Mouse (Mus musculus) kidney, adult 18-20 months (tissue): ENCODE data around the gene Ppa2.

Source experiments
- DNase-seq: peaks from one replicate; pipeline ENCODE4 v3.0.0; 2021

Ppa2 gene

DNA sequence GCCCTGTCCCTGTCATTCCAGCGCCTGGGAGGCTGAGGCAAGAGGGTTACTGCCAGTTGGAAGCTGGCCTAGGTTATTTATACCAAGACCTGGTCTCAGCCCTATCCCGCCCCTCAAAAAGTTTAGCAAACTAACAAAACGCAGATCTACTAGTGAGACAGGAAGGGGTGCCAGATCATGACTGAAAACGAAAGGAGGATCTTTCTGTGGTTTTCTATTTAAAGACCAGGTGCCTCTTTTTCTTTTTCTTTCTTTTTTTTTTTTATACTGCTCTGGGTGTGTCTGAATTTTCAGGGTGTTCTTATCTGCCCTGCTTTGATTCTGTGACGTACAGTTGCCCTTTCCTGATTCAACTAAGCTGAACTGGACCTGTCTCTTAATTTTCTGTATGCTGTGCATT, 22.4 kb downstream of the Ppa2 start:
- DNase-seq = no peak

GRCm38 (mm10) chr3:133333267-133334170, 23.6 kb downstream of the Ppa2 start:
- DNase-seq = no peak

- no peak for DNase-seq
Observed at GRCm38 (mm10) chr3:133334691-133335090, 24.8 kb downstream of the Ppa2 start.

- no peak for DNase-seq
Observed at GRCm38 (mm10) chr3:133335166-133335565, 25.3 kb downstream of the Ppa2 start.

GRCm38 (mm10) chr3:133336400-133336799, 26.5 kb downstream of the Ppa2 start:
- DNase-seq = no peak

DNA sequence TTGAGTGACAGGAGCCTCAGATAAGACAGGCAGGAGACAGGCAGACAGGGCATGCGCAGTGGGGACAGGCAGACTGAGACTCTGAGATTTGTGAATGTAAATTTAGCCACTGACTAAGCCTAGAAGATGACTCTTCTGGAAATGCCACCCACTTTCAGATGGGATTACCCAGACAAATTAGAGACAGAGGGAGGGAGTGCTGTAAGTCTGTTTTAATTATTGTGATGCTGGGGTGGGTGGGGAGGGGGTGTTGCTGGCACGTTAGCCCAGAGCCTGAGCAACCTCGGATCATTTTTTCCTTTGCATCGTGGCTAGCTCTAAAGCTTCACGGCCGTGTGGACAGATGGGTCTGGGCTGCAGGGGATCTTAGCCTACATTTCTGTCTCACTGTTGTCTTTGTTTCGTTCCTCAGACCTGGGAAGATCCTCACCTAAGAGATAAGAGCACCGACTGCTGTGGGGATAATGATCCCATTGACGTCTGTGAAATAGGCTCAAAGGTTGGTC, 29.0 kb downstream of the Ppa2 start:
- no peak for DNase-seq

GRCm38 (mm10) chr3:133339411-133339823, 29.5 kb downstream of the Ppa2 start:
- no peak for DNase-seq

DNA sequence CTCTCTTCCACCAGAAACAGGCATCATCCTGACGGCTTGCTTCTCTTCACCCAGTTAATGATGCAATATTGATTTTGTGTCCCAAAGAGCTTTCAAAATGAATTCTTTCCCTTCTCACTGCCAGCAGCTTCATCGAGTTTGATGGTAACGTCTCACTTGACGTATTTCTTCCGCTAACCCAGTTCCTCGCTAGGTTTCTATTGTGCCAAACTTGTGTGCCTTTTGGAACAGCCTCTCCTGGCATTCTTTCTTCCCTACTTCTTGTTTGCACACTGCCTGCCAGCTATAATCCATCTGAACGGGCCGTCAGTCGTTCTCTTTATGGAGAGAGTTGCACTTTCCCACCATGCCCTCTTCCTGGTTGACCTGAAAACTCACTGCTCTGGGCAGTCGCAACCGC, 31.2 kb downstream of the Ppa2 start:
- DNase-seq = no peak

GRCm38 (mm10) chr3:133347535-133347934, 37.6 kb downstream of the Ppa2 start:
- no peak for DNase-seq

DNA sequence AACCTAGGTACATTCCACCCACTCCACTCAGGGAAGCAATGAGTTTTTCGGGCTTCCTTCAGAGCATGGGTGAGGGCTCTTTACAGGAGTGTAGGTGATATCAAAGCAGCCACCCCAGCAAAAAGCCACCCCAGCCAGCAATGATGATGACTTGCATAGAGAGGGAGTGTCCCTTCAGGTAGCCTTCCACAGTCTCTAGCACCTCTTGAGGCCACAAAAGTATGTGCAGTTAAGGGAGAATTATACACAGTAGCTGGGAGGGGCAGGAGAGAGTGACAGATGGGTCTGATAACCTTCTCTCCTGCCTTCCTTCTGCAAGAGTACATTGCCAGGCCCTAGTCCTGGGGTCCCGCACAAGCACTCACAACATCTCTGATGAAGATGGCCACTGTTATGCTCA, 38.9 kb downstream of the Ppa2 start:
- DNase-seq = no peak

DNA sequence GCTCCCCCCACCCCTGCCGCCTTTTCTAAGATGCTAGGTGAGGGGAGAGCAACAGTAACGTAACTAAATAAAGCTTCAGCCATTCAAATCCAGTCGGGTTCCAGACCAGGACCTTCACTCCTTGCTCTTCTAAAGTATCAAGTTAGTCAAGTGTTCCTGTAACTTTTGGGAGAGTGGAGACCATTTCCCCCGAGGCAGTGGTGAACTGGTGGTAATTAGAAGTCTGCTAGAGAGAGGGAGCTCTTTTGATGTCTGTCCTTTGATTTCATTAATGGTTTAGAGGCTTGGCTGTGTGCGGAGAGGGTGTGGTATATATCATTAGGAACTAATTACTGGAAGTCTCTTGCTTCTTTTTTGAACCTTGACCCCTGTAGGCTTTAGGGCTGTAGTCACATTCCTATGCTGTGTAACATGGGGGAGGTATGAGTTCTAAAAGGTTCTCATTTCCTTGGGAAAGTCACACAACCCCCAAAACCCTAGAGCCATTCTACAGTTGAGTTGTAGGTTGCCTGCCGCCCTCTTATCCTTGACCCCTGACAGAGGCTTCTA, 47.6 kb downstream of the Ppa2 start:
- DNase-seq = no peak

GRCm38 (mm10) chr3:133357977-133358376, 48.1 kb downstream of the Ppa2 start:
- no peak for DNase-seq

DNA sequence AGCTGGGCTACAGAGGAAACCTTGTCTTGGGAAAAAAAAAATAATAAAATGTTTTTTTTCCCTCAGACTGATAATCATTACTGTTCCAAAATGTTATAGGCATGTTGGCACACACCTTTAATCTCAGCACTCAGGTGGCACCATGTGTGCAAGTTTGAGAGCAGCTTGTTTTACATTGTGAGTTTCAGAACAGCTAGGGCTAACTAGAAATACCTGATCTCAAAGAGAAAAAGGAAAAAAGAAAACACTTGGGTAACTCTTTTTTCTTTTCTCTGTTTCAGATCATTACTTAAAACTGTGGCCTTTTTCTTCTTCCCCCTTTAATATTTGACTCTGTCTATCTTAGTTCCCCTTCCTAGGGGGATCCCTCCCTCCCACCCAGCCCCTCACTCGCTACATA, 51.5 kb downstream of the Ppa2 start:
- no peak for DNase-seq

- DNase-seq = no peak
Observed at GRCm38 (mm10) chr3:133364138-133364537, 54.2 kb downstream of the Ppa2 start.

GRCm38 (mm10) chr3:133366096-133366495, 56.2 kb downstream of the Ppa2 start:
- no peak for DNase-seq

DNA sequence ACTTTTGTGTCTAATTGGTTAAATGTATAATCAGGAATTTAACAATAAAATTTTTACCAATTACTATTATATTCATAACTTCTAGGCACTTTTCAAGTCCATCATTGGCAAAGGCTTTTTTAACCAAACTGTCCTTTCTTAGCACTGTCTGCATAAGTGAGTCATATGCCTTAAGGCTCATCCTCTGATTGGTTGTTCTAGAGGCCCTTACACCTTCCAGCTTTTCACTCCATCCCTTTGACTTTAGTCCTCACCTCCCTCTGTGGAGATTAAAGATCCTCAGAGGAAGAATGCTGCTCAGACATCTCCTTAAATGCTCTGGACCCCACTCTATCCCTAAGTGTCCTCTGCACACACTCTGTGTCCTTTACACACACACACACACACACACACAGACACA, 68.3 kb downstream of the Ppa2 start:
- DNase-seq = no peak

GRCm38 (mm10) chr3:133379997-133380396, 70.1 kb downstream of the Ppa2 start:
- no peak for DNase-seq

DNA sequence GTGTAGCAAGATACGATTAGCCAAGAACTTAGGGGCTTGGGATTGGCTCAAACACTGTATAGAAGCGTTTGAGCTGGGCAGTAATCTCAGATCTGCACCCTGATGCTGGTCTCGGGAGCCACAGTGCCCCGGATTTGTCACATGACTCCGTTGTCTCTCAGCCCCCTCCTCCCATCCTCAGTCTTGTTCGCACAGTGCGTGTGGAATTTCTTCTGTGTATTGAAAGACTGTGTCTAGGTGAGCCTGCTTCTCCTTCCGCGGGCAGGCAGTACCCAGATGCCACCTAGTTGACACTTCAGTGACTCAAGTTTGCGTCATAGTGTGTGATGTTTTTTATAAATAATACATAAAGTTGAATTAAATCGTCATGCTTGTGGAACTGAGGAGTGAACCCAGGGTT, 71.6 kb downstream of the Ppa2 start:
- no peak for DNase-seq

- no peak for DNase-seq
Observed at GRCm38 (mm10) chr3:133382147-133382546, 72.2 kb downstream of the Ppa2 start.

DNA sequence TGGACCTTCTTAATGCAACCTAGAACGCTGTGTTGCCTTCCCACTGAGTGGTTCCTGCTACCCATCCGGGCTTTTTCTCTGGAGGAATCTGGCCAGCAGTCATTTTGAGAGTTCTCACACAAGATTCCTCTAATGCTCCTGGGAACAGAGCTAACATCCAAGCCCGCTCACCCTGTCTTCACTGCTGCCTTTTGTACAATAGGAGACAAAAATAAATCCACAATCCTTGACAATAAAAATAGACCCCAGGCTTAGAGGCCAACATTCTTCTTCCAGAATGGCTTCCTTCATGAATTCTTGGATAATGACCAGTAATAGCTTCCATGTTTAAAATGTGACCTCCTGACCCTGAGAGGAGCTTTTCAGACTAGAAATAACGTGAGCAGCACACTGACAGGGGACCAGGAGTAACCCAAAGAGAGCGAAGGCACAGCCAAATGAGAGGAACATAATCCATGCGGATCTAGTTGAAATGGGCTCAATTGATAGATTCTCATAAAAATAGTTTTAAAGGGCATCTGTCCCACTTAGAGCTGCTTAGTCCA, 74.3 kb downstream of the Ppa2 start:
- DNase-seq = no peak

DNA sequence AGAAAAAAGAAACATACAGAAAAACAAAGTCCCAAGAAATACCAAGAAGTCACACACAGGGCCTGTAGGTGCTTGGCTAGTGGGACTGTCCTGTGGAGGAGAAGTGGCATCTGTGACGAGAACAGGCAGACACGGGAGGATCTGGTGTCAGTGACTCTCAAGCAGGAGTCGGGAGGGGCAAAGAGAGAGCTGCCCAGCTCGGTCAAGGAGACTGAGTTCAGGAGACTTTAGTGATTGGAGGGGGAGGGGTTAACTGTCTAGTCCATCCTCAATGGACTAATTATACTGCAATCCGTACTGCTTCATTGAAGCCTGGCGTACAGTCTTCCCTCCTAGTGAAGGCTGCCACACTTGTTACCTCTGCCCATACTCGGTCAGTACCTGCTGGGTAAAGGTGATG, 77.4 kb downstream of the Ppa2 start:
- no peak for DNase-seq

GRCm38 (mm10) chr3:133389803-133390387, 80.0 kb downstream of the Ppa2 start:
- no peak for DNase-seq

DNA sequence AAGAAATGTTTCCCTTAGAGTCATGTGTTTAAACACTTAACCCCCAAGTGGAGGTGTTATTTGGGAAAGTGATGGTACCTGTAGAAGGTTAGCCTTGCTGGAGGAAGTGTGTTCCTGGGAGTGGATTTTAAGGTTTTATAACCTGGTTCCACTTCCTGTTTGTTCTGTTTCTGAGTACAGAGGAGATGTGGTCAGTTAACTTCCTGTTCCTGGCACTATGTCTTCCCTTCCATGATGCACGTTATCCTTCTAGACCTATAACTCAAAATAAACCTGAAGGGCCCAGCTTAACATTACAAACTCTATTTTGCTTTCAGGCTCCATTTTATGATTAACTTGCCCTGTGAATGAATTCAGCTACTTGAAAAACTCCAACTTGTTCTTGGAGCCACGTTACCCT, 84.6 kb downstream of the Ppa2 start:
- no peak for DNase-seq

DNA sequence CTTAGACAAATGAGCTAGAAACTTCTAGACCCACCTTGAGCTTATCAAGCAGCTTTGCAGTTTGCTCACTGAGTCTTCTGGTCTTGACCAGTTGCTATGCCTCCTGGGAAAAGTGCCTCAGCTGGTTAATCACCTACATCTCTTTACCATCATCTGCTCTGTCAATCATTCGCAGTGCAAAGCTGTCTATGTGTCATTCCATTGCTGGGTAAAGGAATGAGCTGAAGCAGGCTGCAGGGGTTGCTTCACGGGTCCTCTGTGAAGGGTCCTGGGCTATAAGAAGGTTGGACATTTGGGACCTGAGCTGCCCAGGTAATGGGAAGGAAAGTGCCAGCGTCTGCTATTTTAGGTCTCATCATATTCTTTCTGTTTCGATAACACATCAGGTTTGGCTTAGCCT, 93.9 kb downstream of the Ppa2 start:
- no peak for DNase-seq
